In the genomic region with DNA sequence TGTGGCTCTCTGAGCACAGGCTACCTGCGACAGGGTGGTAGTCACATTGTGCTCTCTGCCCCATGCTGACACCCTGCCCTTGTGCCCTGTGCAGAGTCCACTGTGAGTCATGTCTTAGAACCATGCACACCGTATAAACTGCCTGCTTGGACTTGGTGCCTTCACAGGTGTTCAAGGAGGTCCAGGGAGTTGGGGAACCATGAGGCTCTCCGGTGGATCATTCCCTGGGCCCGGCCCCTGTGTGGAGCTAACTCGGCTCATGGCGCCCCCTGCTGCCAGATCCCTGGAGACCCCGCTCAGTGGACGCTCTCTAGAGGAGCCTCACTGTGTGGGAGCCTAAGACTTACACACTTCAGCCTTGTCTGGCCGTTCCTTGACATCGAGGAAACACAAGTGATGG, we compare ENCODE assay signal across 8 mouse cellular contexts.
A peak's percentile ranks its signal among the peaks of the same experiment; 100 is the strongest.
DNase-seq lines count a peak whose midpoint lies in the region; ATAC-seq and TF ChIP-seq lines count a peak whose summit lies in the region.

No protein-coding gene starts in this region.

- peak; percentile 62 for DNase-seq in hindbrain, embryonic 10.5 days (ENCODE audit: low spot score)
- peak; percentile 57 to 77 for DNase-seq in heart, postnatal 10 days
- DNase-seq in stomach, postnatal 0 days (ENCODE audit: low spot score), result peak; percentile 72
- no peak for DNase-seq in frontal cortex, postnatal 25 days (ENCODE audit: low spot score in 2 of 2)

- H3K36me3 ChIP-seq in hindbrain, embryonic 10.5 days, result peaks cover 65% of the 10 kb centered on the region
- peaks cover 33% of the 10 kb centered on the region for H3K36me3 ChIP-seq in hindbrain, embryonic 12.5 days
- no peaks in the 10 kb centered on the region for H3K36me3 ChIP-seq in liver, embryonic 15.5 days (replicated peaks)
- H3K36me3 ChIP-seq in stomach, postnatal 0 days (ENCODE audit: control insufficient read depth, insufficient read depth, low read length), result peaks cover 7% of the 10 kb centered on the region

- H3K27ac ChIP-seq in hindbrain, embryonic 10.5 days, result no peak overlapping the region
- H3K27ac ChIP-seq in hindbrain, embryonic 12.5 days, result no peak overlapping the region
- peak overlapping the region; percentile 84 for H3K27ac ChIP-seq in brown adipose tissue, adult 24 weeks (replicated peaks; ENCODE audit: low read depth, low read length)
- H3K27ac ChIP-seq in liver, embryonic 15.5 days (replicated peaks), result no peak overlapping the region
- 0 out of 2 replicates have a peak overlapping the region, but pooled peaks have one; percentile 8 for H3K27ac ChIP-seq in stomach, postnatal 0 days (replicated peaks)

- TF ChIP-seq CTCF in stomach, postnatal 0 days (IDR thresholded peaks at IDR 0.05; ENCODE audit: low read depth), result peak; percentile 72

- ATAC-seq in hindbrain, embryonic 12.5 days (ENCODE audit: low FRiP score), result no peak
- ATAC-seq in CD4-positive, CD25-positive, alpha-beta regulatory T cell, adult 4 months, result peak; percentile 19
- peak; percentile 13; the same call in 1 of the 2 replicates for ATAC-seq in liver, embryonic 15.5 days (ENCODE audit: insufficient read depth)
- peak; percentile 82 for ATAC-seq in stomach, postnatal 0 days (ENCODE audit: low FRiP score, low TSS enrichment)

- H3K9ac ChIP-seq in hindbrain, embryonic 12.5 days, result no peak overlapping the region
- H3K9ac ChIP-seq in liver, embryonic 15.5 days, result no peak overlapping the region; the same call in 1 of the 2 replicates
- H3K9ac ChIP-seq in stomach, postnatal 0 days (ENCODE audit: low read length), result no peak overlapping the region

- no peaks in the 10 kb centered on the region for H3K27me3 ChIP-seq in hindbrain, embryonic 10.5 days (ENCODE audit: insufficient read depth, poor library complexity, severe bottlenecking)
- no peaks in the 10 kb centered on the region for H3K27me3 ChIP-seq in hindbrain, embryonic 12.5 days
- H3K27me3 ChIP-seq in liver, embryonic 15.5 days, result no peaks in the 10 kb centered on the region
- no peaks in the 10 kb centered on the region for H3K27me3 ChIP-seq in stomach, postnatal 0 days (ENCODE audit: control insufficient read depth, insufficient read depth, low read length)

- H3K4me1 ChIP-seq in hindbrain, embryonic 10.5 days (replicated peaks), result peaks cover 50% of the 10 kb centered on the region
- H3K4me1 ChIP-seq in hindbrain, embryonic 12.5 days, result peaks cover 35% of the 10 kb centered on the region
- peaks cover 33% of the 10 kb centered on the region for H3K4me1 ChIP-seq in brown adipose tissue, adult 24 weeks (ENCODE audit: control insufficient read depth, insufficient read depth, insufficient read length, low read length)
- H3K4me1 ChIP-seq in liver, embryonic 15.5 days (replicated peaks), result no peaks in the 10 kb centered on the region
- 0 out of 2 replicates have a peak, but pooled peaks cover 3% of the 10 kb centered on the region for H3K4me1 ChIP-seq in stomach, postnatal 0 days (replicated peaks; ENCODE audit: control insufficient read depth, insufficient read depth)

- H3K9me3 ChIP-seq in hindbrain, embryonic 10.5 days, result no peaks in the 10 kb centered on the region
- H3K9me3 ChIP-seq in hindbrain, embryonic 12.5 days (replicated peaks), result no peaks in the 10 kb centered on the region
- no peaks in the 10 kb centered on the region for H3K9me3 ChIP-seq in liver, embryonic 15.5 days (replicated peaks)
- H3K9me3 ChIP-seq in stomach, postnatal 0 days (ENCODE audit: control insufficient read depth, low read length), result no peaks in the 10 kb centered on the region

- H3K4me3 ChIP-seq in hindbrain, embryonic 10.5 days, result no peak overlapping the region
- H3K4me3 ChIP-seq in hindbrain, embryonic 12.5 days, result no peak overlapping the region
- H3K4me3 ChIP-seq in brown adipose tissue, adult 24 weeks (ENCODE audit: insufficient read depth, low read depth, low read length), result no peak overlapping the region
- no peak overlapping the region for H3K4me3 ChIP-seq in liver, embryonic 15.5 days (replicated peaks)
- H3K4me3 ChIP-seq in stomach, postnatal 0 days (ENCODE audit: low read depth, low read length), result no peak overlapping the region

- intact Hi-C loops in heart, postnatal 10 days (cut with DNase I), result loop anchor here (2.0 kb wide), 1 partner anchor 73 kb away; no protein-coding TSS in a partner anchor

- no peak for TF ChIP-seq EP300 in stomach, postnatal 0 days (optimal IDR thresholded peaks at IDR 0.05)

- H3K4me2 ChIP-seq in hindbrain, embryonic 12.5 days (replicated peaks), result no peak overlapping the region
- no peak overlapping the region for H3K4me2 ChIP-seq in liver, embryonic 15.5 days
- H3K4me2 ChIP-seq in stomach, postnatal 0 days (replicated peaks; ENCODE audit: low read depth), result no peak overlapping the region

- WGBS in hindbrain, embryonic 10.5 days, result 47% methylated on average over 10 of the region's 10 CpGs
- 42% methylated on average over 10 of the region's 10 CpGs for WGBS in hindbrain, embryonic 12.5 days
- WGBS in liver, embryonic 15.5 days (ENCODE audit: insufficient replicate concordance), result 28% methylated on average over 10 of the region's 10 CpGs
- WGBS in stomach, postnatal 0 days, result 43% methylated on average over 10 of the region's 10 CpGs

Comparison
In these comparisons a context has a peak if more than half of its experiments do, and no peak if none do; other contexts are left out.
1. DNase-seq: peak in hindbrain, embryonic 10.5 days (single experiment), heart, postnatal 10 days (2 of 2) and stomach, postnatal 0 days (single experiment); none in frontal cortex, postnatal 25 days (0 of 2).
2. H3K27ac ChIP-seq: peak in brown adipose tissue, adult 24 weeks (single experiment) and stomach, postnatal 0 days (single experiment); none in hindbrain, embryonic 10.5 days (single experiment), hindbrain, embryonic 12.5 days (single experiment) and liver, embryonic 15.5 days (single experiment).